Mouse (Mus musculus): Measurements from ENCODE around the gene Eef1a1.
A peak's percentile ranks its signal among the peaks of the same experiment; 100 is the strongest.
"Not testable (repeated sequence)": the region's sequence is repeated elsewhere in the genome, so short reads cannot be mapped to it uniquely, and the experiment has no call there.

Gene Eef1a1

DNA sequence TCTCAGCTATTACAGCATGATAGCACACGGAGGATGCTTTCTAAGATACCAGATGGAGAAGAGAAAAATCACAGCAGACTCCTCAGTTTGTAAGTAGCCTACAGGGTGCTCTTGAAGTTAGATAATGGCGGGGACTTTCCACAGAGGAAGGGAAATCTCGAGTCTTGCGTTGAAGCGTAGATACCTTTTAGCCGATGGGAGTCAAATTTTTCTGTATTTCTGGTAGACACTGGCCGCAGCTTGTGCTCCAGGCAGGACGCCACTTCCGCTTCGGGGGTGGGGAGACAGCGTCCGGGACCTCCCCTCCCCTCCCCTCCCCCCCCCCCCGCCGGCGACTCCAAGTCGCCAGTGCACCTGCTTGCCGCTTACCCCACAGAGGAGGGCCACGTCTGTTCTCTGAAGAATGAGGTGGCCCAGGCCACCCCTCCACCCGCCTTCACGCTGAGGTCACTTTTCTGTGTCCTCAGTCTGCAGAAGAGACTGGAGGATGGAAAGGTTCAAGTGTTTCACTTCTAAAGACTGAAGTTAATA, at the start of gene Eef1a1:
TSS of gene Eef1a1 (minus strand) at position 262 of the 531 bp plus-strand sequence.
- DNase-seq (ENCODE audit: low read depth, low spot score), result peak; percentile 70

DNA sequence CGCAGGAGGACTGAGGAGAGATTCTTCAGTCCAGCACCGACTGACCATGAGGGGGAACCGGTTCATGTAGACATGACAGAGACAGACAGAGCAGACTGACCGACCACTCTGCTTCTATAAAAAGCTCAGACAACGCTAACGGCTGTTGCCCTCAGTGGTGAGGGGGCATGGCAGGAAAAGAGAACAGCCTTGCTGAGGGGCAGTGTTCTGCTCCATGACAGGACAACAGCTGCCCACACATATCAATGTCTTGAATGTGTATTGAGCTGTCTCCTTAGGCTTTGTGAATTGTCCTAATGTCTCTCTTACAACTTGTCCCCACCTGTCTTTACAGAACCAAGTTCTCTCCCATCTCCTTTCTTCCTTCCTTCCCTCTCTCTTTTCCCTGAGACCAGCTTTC, 49.5 kb upstream of the Eef1a1 start:
- no peak for DNase-seq (ENCODE audit: low read depth, low spot score)

DNA sequence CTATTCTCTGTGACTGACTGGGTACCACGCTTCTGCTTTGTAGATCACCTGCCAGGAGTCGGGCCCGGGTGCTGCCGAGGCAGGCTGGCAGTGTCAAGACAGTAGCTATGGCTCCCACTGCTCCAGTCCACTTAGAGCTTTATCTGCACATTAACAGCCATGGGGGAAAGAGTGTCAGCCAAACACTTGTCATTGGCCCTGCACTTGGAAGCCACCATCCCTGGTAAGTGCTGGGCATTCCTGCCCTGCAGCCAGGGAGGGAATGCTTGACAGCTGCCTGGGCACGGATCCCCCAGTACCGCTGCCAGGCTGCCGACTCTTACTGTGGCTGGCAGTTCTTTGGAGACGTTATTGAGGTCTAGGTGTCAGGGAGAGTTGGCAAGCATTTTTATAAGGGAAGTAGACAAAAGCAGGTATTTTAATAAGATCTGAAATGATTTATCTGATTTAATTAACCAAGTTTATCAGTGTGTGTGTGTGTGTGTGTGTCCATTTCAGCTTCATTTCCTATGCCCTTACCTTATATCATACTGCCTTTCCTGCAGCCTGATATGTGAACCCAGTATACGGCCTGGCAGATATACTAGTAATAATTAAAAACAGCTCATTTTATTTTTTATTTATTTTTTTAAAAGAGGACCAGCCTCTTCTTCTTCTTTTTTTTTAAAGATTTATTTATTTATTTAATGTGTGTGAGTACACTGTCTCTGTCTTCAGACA, 48.4 kb upstream of the Eef1a1 start:
- DNase-seq (ENCODE audit: low read depth, low spot score), result peak; percentile 82

DNA sequence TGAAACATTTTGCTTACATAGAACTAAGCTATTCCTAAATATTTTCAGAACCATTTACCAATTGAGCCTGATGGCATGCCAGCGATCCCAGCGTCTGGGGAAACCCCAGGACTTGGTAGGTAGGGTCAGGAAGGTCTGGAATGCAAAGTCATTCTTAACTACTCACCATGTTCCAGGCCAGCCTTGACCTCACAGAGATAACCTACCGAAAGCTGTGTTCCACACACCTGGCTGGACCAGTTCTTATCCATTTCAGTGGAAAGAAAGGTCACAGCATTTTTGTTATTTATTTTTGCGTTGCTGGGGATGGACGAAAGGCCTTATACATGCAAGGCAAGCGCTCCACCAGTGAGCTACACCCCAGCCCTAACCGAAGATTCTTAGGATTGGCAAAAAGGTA, 45.7 kb upstream of the Eef1a1 start:
- DNase-seq (ENCODE audit: low read depth, low spot score), result no peak

DNA sequence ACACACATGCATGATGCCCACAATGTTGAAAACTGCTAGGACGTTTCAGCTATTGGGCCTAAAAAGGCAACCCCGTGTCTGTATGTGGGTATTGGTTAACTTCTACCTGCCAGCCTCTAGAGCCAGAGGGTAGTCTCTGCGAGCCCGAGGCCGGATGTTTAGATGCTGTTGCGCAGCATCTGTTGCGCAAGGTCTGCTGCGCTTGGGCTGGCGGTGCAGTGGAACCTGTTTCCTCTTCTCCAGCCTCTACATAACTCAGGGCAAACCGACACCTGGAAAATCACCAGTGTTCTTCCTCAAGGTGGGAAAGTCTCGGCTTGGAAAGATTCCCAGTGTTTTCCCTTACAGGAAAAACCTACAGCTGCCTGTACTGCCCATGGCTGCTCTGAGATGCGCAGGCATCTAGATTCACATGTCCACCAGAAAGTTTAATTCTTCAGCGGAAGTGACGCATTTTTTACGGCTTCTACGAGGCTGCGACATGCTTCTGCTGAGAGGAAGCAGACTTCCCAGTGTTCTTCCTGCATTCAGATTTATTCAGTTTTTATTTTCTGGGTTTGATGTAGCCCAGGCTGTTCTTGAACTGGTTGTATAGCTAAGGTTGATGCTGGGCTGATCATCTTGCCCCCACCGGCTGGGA, 44.5 kb upstream of the Eef1a1 start:
- DNase-seq (ENCODE audit: low read depth, low spot score), result no peak

DNA sequence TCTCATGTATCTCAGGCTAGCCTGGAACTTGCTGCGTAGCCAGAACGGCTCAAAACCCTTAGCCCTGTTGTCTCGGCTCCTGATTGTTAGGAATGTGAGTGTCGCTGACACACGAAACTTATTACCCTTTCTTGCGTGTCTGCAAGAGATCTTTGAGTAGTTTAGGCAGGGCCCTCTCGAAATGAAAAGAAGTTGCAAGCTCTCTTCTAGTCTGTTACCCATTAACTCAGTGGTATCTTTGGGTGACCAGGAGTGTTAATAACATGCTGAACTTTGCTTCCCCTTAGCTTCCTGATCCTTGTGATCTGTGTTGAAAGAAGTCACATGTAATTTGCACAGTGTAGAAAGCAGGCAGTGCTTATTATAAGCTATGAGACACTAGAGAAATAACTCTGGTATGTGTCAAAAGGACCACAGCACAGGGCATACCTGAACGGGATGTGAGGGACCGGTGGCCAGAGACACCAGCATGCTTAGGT, 43.4 kb upstream of the Eef1a1 start:
- DNase-seq (ENCODE audit: low read depth, low spot score), result no peak

DNA sequence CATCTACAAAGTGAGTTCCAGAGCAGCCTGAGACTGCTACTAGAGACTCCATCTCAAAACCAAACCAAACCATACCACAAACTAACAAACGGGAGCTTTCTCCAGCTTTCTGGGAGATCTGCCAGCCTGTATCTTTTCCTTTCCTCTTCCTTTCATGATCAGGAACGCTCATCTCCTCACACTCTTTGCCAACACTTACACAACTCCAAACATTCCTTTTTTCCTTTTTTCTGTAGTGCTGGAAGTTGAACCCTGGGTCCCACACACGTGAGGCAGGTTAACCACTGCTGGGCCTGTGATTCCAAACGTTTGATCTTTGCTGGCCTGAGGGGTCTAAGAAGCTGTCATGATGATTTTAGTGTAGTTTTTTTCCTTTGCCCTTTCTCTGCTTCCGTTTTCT, 42.9 kb upstream of the Eef1a1 start:
- no peak for DNase-seq (ENCODE audit: low read depth, low spot score)

DNA sequence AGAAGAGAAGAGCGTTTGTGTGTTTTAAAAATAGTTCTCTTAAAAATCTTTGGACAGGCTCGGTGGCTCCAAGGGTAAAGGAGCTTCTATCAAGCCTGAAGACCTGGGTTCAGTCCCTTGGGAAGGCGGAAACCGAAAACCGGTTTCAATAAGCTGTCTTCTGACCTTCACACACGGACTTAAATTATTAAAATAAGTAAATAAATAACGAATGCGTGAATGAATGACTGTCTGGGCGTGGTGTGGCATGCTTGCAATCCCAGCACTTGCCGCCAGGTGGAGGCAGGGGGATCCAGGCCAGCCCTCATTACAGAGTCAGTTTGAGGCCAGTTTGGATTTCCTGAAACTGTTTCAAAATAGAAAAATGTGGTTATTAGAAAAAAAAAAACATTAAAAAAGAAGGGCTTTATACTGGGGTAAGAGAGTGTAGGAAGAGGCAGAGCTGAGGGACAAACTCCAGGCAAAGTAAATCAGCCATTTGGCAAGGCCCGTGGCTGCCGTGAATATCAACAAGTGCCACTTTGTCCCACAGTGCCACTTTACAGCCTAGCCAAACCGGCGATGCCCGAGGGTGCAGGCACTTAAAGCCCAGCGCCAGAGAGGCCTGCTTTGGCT, 38.9 kb upstream of the Eef1a1 start:
- DNase-seq (ENCODE audit: low read depth, low spot score), result peak; percentile 77

DNA sequence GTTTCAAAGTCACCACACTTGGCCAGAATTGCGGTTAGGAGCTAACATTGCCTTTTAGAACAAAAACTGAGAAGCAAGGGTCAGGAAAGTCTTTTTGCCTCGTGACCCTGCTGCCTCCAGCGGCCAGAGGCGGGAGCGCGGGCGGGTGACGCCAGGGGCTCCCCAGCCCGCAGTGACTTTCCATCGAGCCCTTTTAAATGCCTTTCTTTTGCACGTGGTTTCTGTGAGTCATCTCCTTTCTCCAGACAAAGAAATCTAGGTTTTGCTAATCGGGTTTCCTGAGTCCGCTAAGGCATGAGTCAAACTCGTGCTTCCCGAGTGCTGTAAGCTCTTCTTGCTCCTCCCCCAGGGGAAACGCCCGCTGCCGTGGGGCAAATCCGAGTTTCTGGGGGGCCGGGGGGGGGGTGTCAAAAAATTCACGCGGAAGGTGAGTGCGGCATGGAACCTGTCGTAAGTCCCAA, 38.4 kb upstream of the Eef1a1 start:
- peak; percentile 94 for DNase-seq (ENCODE audit: low read depth, low spot score)

DNA sequence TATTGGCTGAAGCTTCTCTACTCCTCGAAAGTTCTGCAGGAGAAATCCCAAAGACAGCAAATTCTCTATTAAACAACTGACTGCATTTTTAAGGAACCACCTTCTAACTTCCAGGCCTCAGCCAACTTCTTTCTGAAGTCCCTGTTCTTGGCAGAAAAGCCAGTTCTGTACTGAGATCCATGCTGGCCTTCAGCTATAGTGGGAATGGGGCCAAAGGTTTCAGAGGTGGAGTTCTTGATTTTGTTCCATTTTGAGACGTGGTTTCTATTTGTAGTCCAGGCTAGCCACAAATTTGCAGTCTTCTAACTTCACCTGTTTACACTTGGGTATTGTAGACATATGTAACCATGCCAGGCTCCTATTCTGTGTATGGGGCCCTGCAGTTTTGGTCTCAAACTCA, 37.3 kb upstream of the Eef1a1 start:
- DNase-seq (ENCODE audit: low read depth, low spot score), result no peak

DNA sequence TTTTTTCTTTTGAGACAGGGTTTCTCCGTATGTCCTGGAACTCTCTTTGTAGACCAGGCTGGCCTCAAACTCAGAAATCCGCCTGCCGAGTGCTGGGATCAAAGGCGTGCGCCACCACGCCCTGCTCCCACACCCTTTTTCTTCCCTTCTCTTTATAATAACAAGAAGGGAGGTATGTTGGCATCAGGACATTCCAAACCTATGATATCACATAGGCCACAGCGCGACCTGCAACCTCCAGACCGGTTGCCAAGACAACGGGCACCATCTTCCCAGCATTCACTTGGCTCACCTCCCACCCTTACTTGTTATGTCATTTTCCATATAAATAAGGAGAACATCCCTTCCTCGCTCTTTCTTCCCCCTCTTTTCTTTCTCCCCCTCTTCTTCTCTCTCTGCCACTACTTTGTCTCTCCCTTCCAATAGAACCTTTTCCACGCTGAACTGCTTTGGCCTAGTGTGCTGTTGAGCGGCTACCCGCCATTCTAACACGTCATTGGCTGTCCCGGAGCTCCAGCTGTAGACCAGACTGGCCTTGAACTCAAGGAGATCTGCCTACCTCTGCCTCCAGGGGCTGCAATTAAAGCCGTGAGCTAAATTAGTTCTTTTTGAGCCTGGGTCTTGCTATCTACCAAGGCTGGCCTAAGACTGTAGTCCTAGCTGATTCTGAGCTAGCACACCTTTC, 36.6 kb upstream of the Eef1a1 start:
- DNase-seq (ENCODE audit: low read depth, low spot score), result no peak

DNA sequence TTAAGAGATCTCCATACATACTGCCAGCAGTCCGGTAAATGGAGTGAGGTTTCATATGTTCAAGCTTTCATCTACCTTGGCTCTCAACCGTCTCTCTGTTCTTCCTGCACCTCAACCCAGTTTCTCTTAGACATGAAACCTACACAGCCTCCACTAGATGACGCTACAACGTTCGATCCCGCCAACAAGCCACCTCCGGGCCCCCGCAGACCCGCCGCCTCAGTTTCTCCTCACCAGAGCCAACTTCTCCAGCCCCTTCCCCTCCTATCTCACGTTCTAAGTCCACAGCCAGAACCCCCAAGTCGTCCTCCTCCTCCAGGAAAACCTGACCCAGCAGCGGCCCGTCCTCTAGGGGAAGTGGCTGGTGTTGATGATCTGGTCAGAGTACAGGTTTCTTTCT, 32.7 kb upstream of the Eef1a1 start:
- DNase-seq (ENCODE audit: low read depth, low spot score), result peak; percentile 50

DNA sequence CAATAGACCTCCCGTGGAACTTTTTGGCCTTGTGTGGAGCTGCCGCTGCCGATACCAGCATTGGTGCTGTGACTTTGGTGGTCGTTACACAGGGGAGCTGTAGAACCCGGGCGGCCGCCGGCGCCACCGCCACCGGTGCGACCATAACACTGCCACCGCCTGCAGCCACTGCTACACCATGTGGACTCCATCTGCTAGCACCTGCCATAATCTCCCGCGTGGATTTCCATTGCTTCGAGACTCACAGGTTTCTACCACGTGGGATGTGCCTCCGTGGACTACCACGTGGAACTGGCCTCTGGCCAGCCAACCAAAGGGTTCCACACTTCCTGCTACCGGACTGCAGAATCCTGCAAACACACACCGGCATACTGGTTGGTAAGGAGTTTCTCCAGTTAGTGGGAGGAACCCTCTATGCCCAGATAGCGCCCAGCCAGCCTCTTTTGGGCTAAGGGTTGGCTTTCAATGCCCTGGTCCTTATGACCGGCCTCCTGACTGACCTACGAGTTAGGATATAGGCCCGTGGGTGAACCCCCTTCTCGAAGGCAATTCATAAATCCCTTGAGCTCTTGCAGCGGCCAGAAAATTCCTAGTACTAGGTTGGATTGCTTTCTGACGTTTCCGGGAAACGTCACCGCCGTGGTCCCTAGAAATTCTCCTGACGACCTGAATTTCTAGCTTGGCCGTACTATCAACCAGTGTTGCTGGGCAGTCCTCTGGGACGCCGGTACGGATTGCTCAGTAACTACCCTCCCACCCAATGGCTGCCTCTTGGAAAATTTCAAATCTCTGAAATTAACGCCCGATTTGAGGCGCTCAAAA, 32.0 kb upstream of the Eef1a1 start:
- peak; percentile 66 for DNase-seq (ENCODE audit: low read depth, low spot score)

DNA sequence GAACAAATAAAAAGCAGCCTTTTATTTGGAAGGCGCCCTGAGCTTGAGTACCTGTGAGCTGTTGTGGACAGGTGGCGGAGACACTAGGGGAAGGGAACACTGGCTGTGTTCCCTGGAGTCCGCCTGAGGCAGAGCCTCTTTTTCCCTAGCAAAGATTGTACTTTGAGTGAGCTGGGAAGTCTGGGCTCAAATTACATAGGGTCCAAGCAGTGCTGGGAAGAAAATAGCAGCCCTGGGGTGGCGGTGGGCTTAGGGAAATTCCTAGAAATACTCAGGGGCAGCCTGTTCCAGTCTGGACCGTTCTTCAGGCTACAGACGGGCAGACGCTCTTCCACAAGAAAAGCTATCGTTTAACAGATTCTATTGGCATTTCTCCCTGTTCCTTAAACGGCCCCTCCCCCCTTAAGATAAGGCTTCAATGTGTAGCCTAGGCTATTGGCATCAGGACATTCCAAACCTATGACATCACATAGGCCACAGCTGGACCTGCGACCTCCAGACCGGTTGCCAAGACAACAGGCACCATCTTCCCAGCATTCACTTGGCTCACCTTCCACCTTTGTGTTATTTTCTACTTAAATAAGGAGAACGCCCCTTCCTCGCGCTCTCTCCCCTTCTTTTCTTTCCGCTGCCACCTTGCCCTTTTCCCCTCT, 31.3 kb upstream of the Eef1a1 start:
- peak; percentile 29 for DNase-seq (ENCODE audit: low read depth, low spot score)

DNA sequence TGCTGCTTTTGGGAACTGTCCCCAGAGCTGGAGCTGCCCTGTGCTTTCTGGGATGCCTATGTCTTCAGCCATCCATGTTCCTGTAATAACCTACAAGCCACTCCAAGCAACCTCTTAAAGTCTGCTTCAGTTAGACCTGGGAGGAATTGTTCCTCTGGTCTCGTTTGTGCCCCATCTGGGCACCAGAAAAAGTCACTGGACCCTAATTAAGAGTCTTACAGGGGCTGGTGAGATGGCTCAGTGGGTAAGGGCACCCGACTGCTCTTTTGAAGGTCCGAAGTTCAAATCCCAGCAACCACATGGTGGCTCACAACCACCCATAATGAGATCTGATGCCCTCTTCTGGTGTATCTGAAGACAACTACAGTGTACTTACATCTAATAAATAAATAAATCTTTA, 28.3 kb upstream of the Eef1a1 start:
- DNase-seq (ENCODE audit: low read depth, low spot score), result not testable (repeated sequence)

DNA sequence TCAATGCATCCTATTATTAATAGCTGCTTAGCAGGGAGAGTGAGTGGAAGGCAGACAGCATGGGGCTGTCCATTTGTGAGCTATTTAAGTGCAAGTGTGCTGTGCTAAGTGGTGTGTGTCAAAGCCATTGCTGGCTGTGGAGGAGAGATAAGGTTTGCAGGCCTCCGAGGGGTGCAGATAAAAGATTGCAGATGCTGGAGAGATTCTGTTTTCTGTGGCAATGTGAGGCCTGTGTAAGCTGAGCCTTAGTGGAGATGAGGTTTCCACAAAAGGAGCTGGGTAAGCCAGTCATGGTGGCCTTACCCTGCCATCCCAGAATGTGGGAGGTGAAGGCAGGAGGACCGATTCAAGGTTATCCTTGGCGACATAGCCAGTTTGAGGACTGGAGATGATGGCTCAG, 27.2 kb upstream of the Eef1a1 start:
- no peak for DNase-seq (ENCODE audit: low read depth, low spot score)

DNA sequence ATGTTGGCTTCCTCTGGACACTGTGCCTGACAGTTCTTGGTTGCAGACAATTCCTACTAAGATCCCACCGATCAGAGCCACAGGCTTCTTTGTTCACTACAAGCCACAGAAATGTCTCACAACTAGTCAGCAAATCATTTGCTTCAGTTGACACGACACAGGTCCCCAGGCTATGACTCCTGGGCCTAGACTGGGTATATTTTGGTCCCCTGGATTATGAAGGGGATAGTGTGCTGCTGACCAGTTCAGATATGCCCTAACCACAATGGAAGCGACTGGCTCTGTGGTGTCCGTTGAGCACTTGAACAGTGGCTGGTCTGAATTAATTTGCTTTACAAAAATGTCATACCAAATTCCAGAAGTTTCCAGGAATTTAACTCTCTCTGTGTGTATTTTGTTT, 25.7 kb upstream of the Eef1a1 start:
- no peak for DNase-seq (ENCODE audit: low read depth, low spot score)

DNA sequence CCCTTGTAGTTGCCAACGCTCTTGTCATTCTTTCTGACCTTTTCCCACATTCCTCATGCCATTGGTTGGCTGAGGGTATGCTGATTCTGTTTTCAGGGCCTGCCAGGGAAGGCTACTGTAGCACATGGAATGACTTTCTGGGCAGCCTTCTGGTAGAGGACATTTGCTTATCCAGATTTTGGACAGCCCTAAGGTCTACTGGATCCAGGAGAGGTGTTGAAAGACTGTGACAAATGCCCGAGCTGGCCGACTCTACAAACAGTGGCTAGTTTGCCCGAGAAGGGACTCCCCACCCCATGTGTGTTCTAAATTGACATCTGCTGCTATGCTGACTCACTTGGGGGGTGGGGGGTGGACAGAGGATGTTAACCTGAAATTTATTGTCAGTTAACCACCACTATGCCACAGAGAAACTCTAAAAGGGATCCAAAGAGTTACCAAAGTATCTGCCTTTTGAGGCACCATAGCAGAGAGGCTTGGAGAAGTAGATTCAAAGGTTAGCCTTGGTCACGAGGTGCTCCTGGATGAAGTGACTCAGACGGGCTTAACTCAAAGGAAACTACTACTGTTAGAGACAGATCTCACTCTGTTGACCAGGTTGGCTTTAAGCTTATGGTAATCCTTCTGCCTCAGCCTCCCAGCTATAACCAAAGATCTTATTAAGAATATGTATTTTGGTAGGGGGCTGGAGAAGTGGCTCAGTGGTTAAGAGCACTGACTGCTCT, 25.0 kb upstream of the Eef1a1 start:
- DNase-seq (ENCODE audit: low read depth, low spot score), result no peak

DNA sequence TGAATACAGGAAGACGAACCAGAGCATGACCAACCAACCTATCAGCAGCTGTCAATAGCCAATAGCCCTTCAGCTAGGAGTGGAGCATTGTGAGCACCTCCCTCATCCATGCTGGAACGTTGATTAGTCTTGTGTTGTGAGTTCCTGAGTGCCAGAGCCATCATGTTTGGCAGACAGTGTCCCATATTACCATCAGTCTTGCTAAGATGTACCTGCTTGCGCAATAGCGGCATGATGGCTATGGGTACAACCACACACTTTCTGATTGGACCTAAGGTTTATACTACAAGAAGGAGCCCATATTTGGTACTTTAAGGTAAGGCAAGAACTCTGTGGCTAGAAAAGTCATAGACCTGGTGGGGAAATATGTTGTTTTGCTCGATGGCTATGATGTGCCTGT, 22.8 kb upstream of the Eef1a1 start:
- no peak for DNase-seq (ENCODE audit: low read depth, low spot score)
